Mouse (Mus musculus) MEL (cell line): ENCODE measurements around the gene 0610030E20Rik.

ENCODE experiments used
- GATA1 ChIP-seq: IDR thresholded peaks from 2 replicates; pipeline ENCODE4 v1.6.1; 2011; ENCODE audit warnings: low read depth, low read length, improper control_type of control experiment
- HCFC1 ChIP-seq: IDR thresholded peaks from 2 replicates; pipeline ENCODE4 v1.6.1; 2012; ENCODE audit warnings: low read depth, mild to moderate bottlenecking, inconsistent platforms, low read length, improper control_type of control experiment, moderate library complexity
- MAFK ChIP-seq: IDR thresholded peaks from 2 replicates; pipeline ENCODE4 v1.6.1; 2011; ENCODE audit warnings: low read depth, mild to moderate bottlenecking, low read length, improper control_type of control experiment, borderline replicate concordance
- MAX ChIP-seq: IDR thresholded peaks from 2 replicates; pipeline ENCODE4 v1.6.1; 2011; ENCODE audit warnings: low read length, improper control_type of control experiment
- POLR2A ChIP-seq, 2 experiments: IDR thresholded peaks; 2 replicates each; pipeline ENCODE4 v1.6.1; 2011 to 2012; ENCODE audit warnings: low read length in 2 of 2, mild to moderate bottlenecking in 2 of 2, control low read depth in 1 of 2, improper control_type of control experiment in 1 of 2, low read depth in 1 of 2, moderate library complexity in 1 of 2; ENCODE audit not compliant: control insufficient read depth in 1 of 2, insufficient read depth in 1 of 2, poor library complexity in 1 of 2
- TAL1 ChIP-seq: IDR thresholded peaks from 2 replicates; pipeline ENCODE4 v1.6.1; 2012; ENCODE audit warnings: mild to moderate bottlenecking, inconsistent platforms, low read length, moderate library complexity, mixed read lengths
- TBP ChIP-seq: IDR thresholded peaks from 2 replicates; pipeline ENCODE4 v1.8.0; 2011; ENCODE audit warnings: low read depth, low read length, improper control_type of control experiment
- USF1 ChIP-seq: IDR thresholded peaks from 2 replicates; pipeline ENCODE4 v1.6.1; 2014; ENCODE audit warnings: low read depth, mild to moderate bottlenecking, inconsistent platforms, low read length, improper control_type of control experiment, moderate library complexity

- TF ChIP-seq MAFK, result no peak
- TF ChIP-seq TBP, result no peak
- no peak for TF ChIP-seq MAX
- TF ChIP-seq POLR2A (IDR thresholded peaks at IDR 0.05; ENCODE audit: control insufficient read depth in 1 of 2, insufficient read depth in 1 of 2, low read depth in 1 of 2, low read length in 2 of 2, poor library complexity in 1 of 2), result no peak
- no peak for TF ChIP-seq USF1
- TF ChIP-seq HCFC1, result no peak
- TF ChIP-seq GATA1, result no peak
- TF ChIP-seq TAL1, result no peak
Observed at GRCm38 (mm10) chr6:72355066-72355911, 8.2 kb downstream of the 0610030E20Rik start, which contains the start of gene Tmem150a.
